Mouse (Mus musculus) c-Kit-negative CD71-positive TER-119-positive erythroid progenitor cells, embryonic 14.5 days (primary cell): ENCODE measurements around the gene AF366264.
"Not testable (repeated sequence)": the region's sequence is repeated elsewhere in the genome, so short reads cannot be mapped to it uniquely, and the experiment has no call there.

ENCODE experiments used
- DNase-seq: peaks from one replicate; pipeline ENCODE4 v3.0.0-alpha.2; 2013; ENCODE audit warnings: low read depth, low spot score

AF366264 gene

DNA sequence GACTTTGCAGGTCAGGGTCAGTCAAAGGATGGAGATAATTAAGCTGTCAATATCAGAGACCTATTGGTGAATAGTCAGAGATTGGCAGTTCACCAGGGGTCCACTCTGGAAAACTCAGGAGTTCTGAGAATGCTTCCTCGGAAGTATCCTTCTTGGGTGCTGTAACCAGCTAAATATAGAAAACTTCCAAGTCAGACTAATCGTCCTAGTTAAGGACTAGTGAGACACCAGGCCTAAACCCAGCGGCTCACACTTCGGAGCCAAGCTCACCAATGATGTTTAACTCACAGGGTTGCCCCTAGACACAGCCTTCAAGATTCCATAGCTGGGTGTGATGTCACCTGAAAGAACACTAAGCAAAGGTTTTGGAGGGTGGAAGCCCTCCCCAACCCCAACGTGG lies at the start of gene AF366264:
AF366264 (minus strand) TSS at position 101 of the 400 bp plus-strand sequence.
- not testable (repeated sequence) for DNase-seq

GRCm38 (mm10) chr8:13843286-13843685 lies 5.1 kb upstream of the AF366264 start:
- DNase-seq, result not testable (repeated sequence)

GRCm38 (mm10) chr8:13828598-13829172 lies 9.5 kb downstream of the AF366264 start:
- no peak for DNase-seq

- DNase-seq, result no peak
Observed at GRCm38 (mm10) chr8:13799566-13799965, 38.6 kb downstream of the AF366264 start.

DNA sequence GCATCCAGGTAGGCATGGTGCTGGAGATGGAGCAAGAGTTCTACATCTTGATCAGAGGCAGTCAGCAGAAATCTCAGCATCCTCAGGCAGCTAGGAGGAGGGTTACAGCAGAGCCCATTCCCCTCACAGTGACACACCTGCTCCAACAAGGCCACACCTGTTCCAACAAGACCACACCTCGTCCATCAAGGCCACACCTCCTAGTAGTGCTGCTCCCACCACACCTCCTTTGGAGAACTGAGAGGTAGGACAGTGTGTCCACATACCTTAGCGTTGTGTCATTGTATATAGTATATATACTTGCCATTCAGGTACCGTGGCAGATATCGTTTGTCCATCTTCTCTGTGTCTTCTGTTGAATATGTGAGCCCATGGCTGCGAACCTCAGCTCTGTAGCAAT lies 40.5 kb downstream of the AF366264 start:
- DNase-seq, result no peak

DNA sequence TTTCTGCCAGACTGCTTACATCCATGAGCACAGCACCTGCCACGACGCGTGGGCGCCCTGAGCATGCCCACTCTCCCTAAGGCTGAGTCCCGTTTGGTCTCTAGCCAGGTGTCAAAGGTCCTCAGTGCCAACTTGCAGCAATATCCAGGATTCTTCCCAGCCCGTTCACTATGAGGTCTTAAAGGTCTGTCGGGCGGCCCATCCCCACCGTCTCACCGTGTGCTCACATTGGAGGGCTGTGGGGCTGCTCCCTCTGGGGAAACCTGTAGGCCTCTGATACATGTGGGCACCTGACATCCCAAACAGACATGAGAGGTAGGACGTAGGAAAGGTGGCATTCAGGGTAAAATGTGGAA lies 44.5 kb downstream of the AF366264 start:
- DNase-seq, result no peak

DNA sequence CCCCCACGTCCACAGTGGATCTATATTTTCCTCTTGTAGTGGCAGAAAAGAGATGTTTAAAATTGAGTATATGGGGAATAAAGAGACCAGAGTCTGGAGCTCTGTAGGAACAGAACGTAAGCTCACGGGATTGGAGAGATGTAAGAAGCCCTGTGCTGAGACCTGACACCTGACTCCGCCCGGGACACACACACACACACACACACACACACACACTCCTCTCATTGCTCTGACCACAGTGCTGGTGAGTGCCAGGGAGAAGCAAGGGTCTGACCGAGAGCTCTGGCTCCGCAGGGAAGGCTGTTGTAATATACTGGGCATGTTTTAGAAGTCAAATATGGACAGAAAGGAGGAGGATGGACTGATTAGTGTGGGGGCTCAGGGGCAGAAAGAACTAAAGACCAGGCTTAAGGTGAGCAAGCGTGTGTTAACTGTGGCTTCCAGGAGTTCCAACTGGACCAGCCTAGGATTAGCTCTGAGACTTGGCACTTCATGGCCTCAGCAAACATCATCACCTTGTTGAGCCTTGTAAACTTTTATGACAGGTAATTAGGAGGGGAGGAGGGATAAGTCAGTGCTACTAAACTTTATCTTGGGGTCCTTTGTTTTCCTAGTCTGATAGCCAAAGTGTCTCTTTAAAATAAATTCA lies 45.0 kb downstream of the AF366264 start:
- no peak for DNase-seq

- DNase-seq, result no peak
Observed at GRCm38 (mm10) chr8:13789606-13790005, 48.6 kb downstream of the AF366264 start.

- DNase-seq, result peak; percentile 95
Observed at GRCm38 (mm10) chr8:13785764-13786299, 52.4 kb downstream of the AF366264 start.

GRCm38 (mm10) chr8:13785250-13785763 lies 52.9 kb downstream of the AF366264 start, which contains the start of gene Upf3a:
Gene Upf3a (plus strand): TSS chr8:13785615.
- DNase-seq, result peak; percentile 86
